Mouse (Mus musculus): ENCODE data around the gene Catsperz.

Gene Catsperz

DNA sequence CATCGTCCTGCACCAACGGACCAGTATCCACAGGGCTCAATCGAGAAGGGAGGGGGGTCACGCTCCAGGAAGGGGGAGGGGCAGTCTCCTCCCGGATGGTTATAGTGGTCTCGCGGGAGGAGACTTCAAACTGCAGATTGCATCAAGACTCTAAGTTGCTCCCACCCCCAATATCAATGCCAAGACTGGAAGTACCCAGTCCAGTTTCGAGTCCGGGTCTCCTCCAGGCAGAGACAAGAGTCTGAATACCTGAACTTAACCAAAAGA is at the start of gene Catsperz:
Catsperz (minus strand) TSS at position 74 of the 267 bp plus-strand sequence.
- CTCF ChIA-PET, result interaction anchor here (0.7 kb wide), 1 partner anchor 52 kb away, joined by 3 read pairs; no protein-coding TSS in a partner anchor

DNA sequence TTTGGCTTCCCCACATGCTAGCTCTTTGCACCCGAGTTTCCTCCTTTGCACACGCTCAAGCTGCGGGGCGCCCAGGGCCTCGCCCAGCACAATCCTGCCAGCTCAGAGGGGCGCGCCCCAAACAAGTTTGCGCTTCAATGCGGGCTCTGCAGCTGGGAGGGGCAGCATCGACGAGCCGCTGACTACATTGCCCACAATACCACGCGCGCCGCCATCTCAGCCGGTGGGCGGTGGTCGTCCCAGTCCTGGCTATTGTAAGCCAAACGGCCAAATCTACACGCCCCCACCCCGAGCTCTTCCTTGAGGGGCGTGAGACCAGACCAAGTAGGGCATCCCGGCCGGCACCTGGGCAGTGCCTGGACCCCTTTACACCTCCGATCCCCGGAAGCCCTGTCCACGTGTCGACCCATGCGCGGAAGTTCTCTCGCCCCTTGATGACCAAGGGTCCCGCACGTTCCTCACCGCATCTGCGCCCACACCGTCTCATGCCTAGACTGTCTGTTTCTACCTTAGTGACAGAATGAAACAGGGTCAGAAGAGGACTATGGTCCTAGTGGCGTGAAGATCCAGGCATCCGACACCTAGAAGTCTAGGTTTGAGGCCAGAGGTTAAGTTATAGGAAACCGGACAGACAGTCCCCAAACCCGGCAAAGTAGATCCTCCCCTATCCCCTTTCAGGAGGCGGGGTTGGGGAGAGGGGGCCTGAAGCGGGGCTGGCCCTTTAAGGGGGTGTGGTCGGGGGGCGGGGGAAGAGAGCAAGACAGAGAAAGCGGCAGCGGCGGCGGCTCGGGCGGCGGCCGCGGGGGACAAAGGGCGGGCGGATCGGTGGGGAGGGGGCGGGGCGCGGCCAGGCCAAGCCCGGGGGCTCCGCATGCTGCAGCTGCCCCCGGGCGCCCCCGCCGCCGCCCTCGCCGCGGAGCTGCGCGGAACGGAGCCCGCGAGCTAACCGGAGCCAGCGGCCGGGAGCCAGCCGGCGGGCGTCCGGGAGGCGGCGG is 49.3 kb upstream of the Catsperz start, which contains the start of gene Ppp1r14b:
Ppp1r14b (plus strand) TSS at position 758 of the 995 bp plus-strand sequence.
- CTCF ChIA-PET, result interaction anchor here (0.5 to 1.1 kb wide), 4 partner anchors 50 to 677 kb away, joined by 3 to 5 read pairs (median 4); no protein-coding TSS in a partner anchor

- CTCF ChIA-PET, result interaction anchor here (0.6 to 1.1 kb wide), 3 partner anchors 49 to 676 kb away, joined by 3 to 5 read pairs (median 5); no protein-coding TSS in a partner anchor
Observed at GRCm38 (mm10) chr19:6973581-6974190, 48.5 kb upstream of the Catsperz start.

- CTCF ChIA-PET, result no interaction called here
Observed at GRCm38 (mm10) chr19:6972247-6972917, 47.2 kb upstream of the Catsperz start.

DNA sequence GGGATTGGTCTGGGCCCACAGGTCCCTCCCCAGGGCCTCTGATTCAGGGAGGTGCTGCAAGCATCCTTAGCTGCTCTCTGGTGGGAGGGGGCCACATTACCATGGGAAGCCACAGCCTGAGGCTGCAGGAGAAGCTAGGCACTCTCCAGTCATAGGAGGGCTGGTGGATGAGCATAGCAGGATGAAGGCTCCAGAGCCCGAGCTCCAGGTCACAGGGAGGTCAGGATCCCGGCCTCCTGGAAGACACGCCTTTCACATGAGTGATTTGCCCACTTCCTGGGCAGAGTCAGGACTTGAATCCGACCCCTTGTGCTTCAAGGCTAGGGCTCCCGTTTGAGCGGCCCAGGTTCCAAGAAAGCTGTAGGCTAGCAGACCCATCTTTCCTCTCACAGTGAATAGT is 46.5 kb upstream of the Catsperz start:
- CTCF ChIA-PET, result interaction anchor here (1.1 to 1.5 kb wide), 2 partner anchors 30 to 47 kb away, joined by 3 to 10 read pairs; partner anchors contain the start of genes Bad and Gpr137

GRCm38 (mm10) chr19:6970460-6971085 is 45.4 kb upstream of the Catsperz start:
- CTCF ChIA-PET, result interaction anchor here (0.6 to 1.5 kb wide), 4 partner anchors 9 to 48 kb away, joined by 3 to 10 read pairs (median 3); partner anchors contain the start of genes Bad and Gpr137

DNA sequence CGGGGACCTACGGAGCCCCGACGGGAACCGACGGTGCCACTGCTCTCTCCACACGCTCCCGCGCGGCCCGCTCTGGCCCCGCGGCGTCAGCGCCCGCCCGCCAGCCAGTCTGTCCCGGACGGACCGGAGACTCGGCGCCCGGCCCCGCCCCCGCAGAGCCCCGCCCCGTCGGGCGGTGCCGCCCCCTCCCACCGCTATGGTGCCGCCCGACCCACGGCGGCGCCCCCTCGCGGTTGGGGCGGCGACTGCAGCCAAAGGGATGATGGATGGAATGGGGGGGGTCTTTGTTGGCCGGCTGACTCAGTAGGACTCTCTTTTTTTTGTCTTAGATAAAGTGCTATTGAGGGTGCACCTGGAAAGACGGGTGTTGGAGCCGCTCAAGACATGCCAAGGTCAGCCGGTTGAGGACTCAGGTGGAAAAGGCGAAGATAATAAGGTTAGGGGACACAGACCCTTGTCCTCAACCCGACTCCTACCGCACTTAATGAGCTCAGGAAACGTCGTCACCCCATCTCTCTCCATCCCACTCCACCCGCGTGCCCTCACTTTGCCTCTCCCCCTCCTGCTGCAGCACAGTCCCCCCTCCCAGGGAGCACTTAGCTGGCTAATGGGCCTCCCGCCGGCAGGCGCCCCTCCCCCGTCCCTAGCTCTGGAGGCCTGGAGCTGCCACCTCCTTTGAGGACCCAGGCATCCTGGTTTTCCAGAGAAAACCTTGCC is 44.6 kb upstream of the Catsperz start:
- CTCF ChIA-PET, result interaction anchor here (1.0 to 1.5 kb wide), 2 partner anchors 10 to 28 kb away, joined by 3 to 10 read pairs; partner anchors contain the start of genes Bad and Gpr137

- CTCF ChIA-PET, result no interaction called here
Observed at GRCm38 (mm10) chr19:6969291-6969664, 44.1 kb upstream of the Catsperz start.

GRCm38 (mm10) chr19:6968491-6969271 is 43.5 kb upstream of the Catsperz start:
- CTCF ChIA-PET, result no interaction called here

DNA sequence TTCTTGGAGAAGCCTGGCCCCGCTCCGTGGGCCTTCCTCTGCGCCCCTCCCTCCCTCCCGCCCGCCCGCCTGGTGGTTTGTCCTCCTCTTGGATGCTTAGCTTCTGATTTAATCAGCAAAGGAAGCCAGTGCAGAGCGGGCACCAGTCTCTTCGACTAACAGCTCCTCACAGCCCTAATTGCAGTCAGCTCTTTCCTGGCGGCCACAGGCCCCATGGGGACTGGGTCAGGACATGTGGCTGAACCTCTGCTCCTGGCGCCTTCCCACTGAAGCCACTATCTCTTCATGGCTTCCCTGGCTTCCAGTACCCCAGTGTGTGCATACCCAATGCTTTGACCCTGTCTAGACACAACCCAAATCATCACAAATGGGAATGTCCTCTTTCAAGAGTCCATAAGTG is 31.3 kb upstream of the Catsperz start:
- CTCF ChIA-PET, result no interaction called here

DNA sequence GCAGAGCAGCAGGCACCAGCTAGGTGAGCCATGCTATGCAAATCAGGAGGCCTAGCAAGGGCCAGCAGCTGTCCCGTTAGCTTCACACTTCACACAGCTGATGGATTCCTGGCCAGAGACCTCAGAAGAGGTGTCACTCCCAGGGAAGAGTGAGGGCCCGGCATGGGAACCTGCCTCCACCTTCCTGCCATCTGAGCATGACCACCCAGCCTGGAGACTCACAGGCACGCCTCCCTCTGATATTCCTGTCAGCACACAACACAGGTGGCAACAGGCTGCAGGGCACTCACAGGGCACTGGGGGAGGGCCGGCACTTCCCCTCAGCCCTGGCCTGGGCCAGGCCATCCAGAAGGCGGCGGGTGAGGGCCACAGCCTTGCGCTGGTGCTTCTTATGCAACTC is 30.2 kb upstream of the Catsperz start:
- CTCF ChIA-PET, result interaction anchor here (0.6 kb wide), 1 partner anchor 1320 kb away, joined by 3 read pairs; no protein-coding TSS in a partner anchor

- CTCF ChIA-PET, result interaction anchor here (1.3 kb wide), 1 partner anchor 12 kb away, joined by 4 read pairs; the partner anchor contains the start of gene Gpr137
Observed at GRCm38 (mm10) chr19:6954046-6954445, 28.9 kb upstream of the Catsperz start.

- CTCF ChIA-PET, result interaction anchor here (1.3 kb wide), 1 partner anchor 10 kb away, joined by 4 read pairs; the partner anchor contains the start of gene Gpr137
Observed at GRCm38 (mm10) chr19:6952712-6953037, 27.5 kb upstream of the Catsperz start.

DNA sequence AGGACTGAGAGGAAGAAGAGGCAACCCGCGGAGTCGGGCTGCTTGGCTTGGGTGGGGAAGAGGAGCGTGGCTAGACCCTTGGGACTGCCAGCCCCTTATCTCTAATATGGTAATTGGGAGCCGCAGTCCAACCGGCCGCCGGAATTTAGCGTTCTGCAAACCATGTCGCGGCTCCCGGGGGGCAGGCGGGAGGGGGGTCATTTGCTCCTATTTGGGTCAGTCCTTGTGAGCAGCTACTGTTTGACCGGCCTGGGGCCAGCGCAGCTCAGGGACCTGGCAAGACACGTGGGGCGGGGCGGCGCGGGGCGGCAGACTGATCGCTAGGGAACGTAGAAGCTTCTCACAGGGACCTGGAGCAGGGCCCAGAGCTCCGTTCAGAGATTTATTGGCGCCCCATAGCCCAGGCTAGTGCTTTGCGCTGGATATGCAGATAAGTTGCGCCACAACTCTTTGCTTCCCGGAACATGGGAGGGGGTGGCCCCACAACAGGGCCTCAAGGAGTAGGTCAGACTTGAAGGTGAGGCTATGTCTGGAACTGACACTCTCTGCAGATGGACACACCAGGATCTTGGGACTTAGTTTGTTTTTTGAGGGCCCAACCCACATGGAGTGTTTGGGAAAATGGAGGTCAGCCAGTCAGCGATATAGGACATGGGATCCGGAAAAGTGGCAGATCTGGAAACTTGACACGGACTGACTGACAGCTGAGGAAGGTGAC is 27.0 kb upstream of the Catsperz start:
- CTCF ChIA-PET, result interaction anchor here (0.6 to 1.3 kb wide), 2 partner anchors 24 to 995 kb away, joined by 3 read pairs; partner anchors contain the start of gene Plcb3

- CTCF ChIA-PET, result interaction anchor here (0.6 to 1.3 kb wide), 2 partner anchors 25 to 994 kb away, joined by 3 read pairs; partner anchors contain the start of gene Plcb3
Observed at GRCm38 (mm10) chr19:6951381-6951968, 26.3 kb upstream of the Catsperz start.

DNA sequence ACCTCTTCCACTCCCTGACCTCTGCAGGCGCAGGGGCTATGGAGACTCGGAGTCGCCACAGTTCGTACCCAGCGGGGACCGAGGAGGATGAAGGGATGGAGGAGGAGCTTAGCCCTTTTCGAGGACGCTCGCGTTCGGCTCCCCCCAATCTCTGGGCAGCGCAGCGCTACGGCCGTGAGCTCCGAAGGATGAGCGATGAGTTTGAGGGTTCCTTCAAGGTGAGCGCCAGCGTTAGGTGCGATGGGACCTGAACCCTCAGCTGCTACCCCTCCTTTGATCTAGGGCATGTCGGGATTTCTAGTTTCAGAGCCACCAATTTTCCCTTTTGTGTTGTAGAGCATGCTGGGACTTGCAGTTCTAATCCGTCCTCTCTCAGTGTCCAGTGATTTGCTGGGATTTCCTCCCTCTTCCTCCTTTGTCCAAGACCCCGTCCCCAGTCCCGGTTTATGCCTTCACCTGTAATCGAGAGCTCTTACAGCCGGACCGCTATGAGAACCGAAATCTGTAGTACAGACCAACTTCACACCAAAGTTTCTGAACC is 25.5 kb upstream of the Catsperz start:
- CTCF ChIA-PET, result no interaction called here

- CTCF ChIA-PET, result no interaction called here
Observed at GRCm38 (mm10) chr19:6949951-6950350, 24.8 kb upstream of the Catsperz start.

- CTCF ChIA-PET, result no interaction called here
Observed at GRCm38 (mm10) chr19:6949532-6949931, 24.4 kb upstream of the Catsperz start.
